In genomic region chr10:40619760-40620159, GRCm38 (mm10) we compare ENCODE assay signal across 20 mouse cellular contexts. TPM values are rescaled to one million over a fixed set of nuclear protein-coding genes. Genes with fewer than 3 reads are reported as not detected.
"Had no signal": no experiment of that assay in that cellular context is flagged by ENCODE, and none has a peak within 500 bp of the region (broad histone marks: within the 10 kb centered on the region; RNA-seq: fewer than 3 reads in every experiment).

No protein-coding gene starts in this region.

- H3K4me3 ChIP-seq: midbrain, embryonic 10.5 days; midbrain, embryonic 12.5 days; myocyte; neural tube, embryonic 13.5 days; neural tube, embryonic 15.5 days had no signal

- H3K27ac ChIP-seq: midbrain, embryonic 10.5 days; midbrain, embryonic 12.5 days; neural tube, embryonic 13.5 days; neural tube, embryonic 15.5 days had no signal

- DNase-seq: lung, adult 18-20 months; lung, embryonic 14.5 days; lung, postnatal 10 days; lung, postnatal 4 days; midbrain, embryonic 14.5 days; retina, postnatal 1 day; right cerebral cortex, adult 18-20 months; right cerebral cortex, postnatal 25 days; right cerebral cortex, postnatal 4 days; spleen, adult 18-20 months; thymus, adult 2 months; thymus, postnatal 25 days; thymus, postnatal 4 days had no signal

RNA-seq across cellular contexts. Expression of gene Ddo, which starts 10.1 kb away (rescaled TPM):
- total RNA-seq: megakaryocyte, adult 5-6 weeks; megakaryocyte-erythroid progenitor cell, adult 5-6 weeks had no signal

RNA-seq across cellular contexts. Expression of gene Slc22a16, which starts 49.6 kb away (rescaled TPM):
- total RNA-seq: megakaryocyte, adult 5-6 weeks; megakaryocyte-erythroid progenitor cell, adult 5-6 weeks had no signal
